ENCODE assay signal across 14 mouse cellular contexts in the genomic region with DNA sequence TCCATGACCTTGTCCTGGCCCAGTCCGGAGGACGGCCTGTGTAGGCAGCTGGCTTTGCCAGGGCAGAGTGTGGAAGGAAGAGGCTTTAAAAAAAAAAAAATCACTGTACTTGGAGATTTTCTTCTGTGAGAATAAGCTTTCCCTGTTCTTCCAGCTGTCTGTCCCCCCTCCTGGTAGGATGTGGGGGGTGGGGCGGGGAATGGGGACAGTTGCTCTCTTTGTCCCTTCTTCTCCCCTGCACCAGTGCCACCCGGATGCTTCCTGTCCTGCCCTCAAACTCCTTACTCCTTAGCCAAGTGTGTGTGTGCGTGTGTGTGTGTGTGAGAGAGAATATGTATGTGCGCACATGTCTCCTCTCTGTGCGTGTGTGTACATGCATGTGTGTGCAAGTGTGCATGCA. TPM values are rescaled to one million over a fixed set of nuclear protein-coding genes. Genes with fewer than 3 reads are reported as not detected.
"Had no signal": no experiment of that assay in that cellular context is flagged by ENCODE, and none has a peak within 500 bp of the region (broad histone marks: within the 10 kb centered on the region; RNA-seq: fewer than 3 reads in every experiment).

No protein-coding gene starts in this region.

- H3K27me3 ChIP-seq: midbrain, embryonic 12.5 days; stomach, embryonic 15.5 days had no signal

- H3K27ac ChIP-seq: layer of hippocampus, adult 2 months; liver, embryonic 14.5 days; midbrain, embryonic 12.5 days; stomach, embryonic 15.5 days had no signal

- ATAC-seq: midbrain, embryonic 16.5 days had no signal

- H3K9me3 ChIP-seq: midbrain, embryonic 12.5 days; stomach, embryonic 15.5 days had no signal

- H3K9ac ChIP-seq: liver, embryonic 14.5 days; midbrain, embryonic 12.5 days; stomach, embryonic 15.5 days had no signal

- H3K4me1 ChIP-seq: midbrain, embryonic 12.5 days had no signal

- DNase-seq: kidney, adult 18-20 months; kidney, postnatal 10 days; kidney, postnatal 4 days; lung, adult 18-20 months; thymus, postnatal 36 days had no signal

- H3K4me2 ChIP-seq: midbrain, embryonic 12.5 days; stomach, embryonic 15.5 days had no signal

- H3K4me3 ChIP-seq: layer of hippocampus, adult 2 months; midbrain, embryonic 12.5 days; stomach, embryonic 15.5 days had no signal

RNA-seq across cellular contexts. Expression of a gene that starts 17.1 kb away (rescaled TPM):
- total RNA-seq: layer of hippocampus, adult 2 months; left cerebral cortex, postnatal 36 days; liver, adult 2 months; megakaryocyte-erythroid progenitor cell, adult 5-6 weeks had no signal
- polyA plus RNA-seq: liver, adult 2 months; liver, embryonic 14.5 days; midbrain, embryonic 12.5 days; spleen, adult 2 months had no signal
